Mouse (Mus musculus) embryonic fibroblast, embryonic 13.5 days (primary cell): ENCODE results near the gene Ppm1h.

Experiments used
- CTCF ChIP-seq: IDR thresholded peaks from 2 replicates; pipeline ENCODE4 v1.5.1; 2011; ENCODE audit warnings: mild to moderate bottlenecking, control low read depth, low read length, moderate library complexity, borderline replicate concordance; ENCODE audit not compliant: insufficient read depth
- POLR2A ChIP-seq: IDR thresholded peaks from 2 replicates; pipeline ENCODE4 v1.6.1; 2011; ENCODE audit warnings: low read depth, mild to moderate bottlenecking, control low read depth, low read length, moderate library complexity

- TF ChIP-seq CTCF (no peak), POLR2A (no peak)
These were observed 81.2 kb downstream of the Ppm1h start for GRCm38 (mm10) chr10:122759729-122760128.
